Mouse (Mus musculus): ENCODE data around the gene Idh3a.
A peak's percentile ranks its signal among the peaks of the same experiment; 100 is the strongest.
"Not testable (repeated sequence)": the region's sequence is repeated elsewhere in the genome, so short reads cannot be mapped to it uniquely, and the experiment has no call there.

Gene Idh3a

DNA sequence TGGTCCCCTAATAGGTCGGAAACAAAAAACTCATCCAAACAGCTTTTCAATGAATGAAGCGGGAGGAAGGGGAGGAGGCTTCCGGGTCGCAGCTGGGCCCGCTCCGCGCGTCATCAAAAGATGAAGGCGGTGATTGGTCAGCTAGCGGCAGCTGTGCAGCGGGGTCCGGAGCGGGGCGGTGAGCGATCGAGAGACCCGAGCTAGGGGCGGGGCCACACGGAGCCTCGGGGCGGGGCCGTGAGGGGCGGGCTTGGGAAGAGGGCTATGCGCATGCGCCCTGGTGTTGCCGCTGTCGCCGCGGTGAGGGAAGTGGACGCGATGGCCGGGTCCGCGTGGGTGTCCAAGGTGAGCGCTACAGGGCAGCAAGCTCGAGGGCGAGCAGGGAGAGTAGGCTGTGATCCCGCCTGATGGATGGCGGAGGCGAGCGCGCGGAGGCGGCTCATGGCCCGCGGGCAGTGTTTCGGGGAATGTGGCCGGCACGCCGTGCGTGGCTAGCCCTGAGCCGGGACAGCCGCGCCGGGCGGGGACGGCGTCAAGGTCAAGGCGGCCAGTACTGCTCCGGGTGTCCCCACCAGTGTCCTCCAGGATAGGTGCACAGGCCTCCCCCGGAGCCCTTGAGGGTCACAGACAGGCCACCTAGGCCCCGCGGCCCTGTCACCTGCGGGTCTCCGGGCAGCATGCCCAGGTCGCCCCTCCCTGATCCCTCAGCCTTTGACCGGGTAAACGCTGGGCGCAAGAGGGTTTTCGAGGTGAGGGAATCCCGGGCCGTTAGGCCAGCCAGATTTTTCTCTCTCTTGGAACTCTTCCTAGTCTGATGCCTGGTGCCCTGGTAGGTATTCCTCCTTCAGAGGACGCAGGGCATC lies at the start of gene Idh3a:
Gene Idh3a (plus strand): TSS at position 136 of the 863 bp plus-strand sequence.
- DNase-seq (ENCODE audit: low spot score) = peak; percentile 98

DNA sequence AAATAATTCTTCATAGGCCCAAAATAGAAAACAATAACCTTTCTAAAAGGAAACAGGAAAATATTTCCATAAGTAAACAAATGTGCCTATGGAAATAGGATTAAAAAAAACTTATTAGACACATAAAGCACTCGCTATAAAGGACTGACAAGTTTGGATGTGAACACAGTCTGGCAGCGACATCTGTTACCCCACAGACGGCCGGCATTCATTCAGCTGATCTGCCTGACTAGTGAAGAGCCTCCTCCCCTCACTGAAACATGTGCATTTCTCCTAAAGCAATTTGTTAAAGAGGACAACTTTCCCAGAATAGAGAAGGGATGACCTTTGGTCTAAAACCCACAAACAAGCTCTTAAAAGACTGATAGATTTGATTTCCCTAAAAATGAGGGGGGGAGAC lies 49.1 kb upstream of the Idh3a start:
- DNase-seq (ENCODE audit: low spot score) = no peak

GRCm38 (mm10) chr9:54537480-54537879 lies 48.7 kb upstream of the Idh3a start:
- DNase-seq (ENCODE audit: low spot score) = no peak

GRCm38 (mm10) chr9:54538244-54538643 lies 47.9 kb upstream of the Idh3a start:
- DNase-seq (ENCODE audit: low spot score) = no peak

DNA sequence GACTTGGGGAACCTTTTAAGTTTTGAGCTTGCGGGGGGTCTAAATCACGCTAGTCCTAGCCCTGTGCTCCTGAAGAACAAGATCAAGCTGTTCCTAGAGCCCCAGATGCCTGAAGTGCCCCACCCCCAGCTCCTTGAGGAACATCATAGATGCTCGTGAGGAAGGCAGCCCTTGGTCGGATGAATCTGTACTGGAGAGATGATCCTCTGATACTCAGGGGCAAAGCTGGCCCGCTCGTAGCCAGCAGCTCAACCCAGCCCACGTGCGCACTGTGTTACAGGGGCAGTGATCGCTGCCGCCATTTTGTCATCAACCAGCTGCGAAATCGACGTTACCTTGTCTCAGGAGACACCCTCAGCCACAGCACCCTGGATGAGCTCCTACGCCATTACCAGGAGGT lies 47.5 kb upstream of the Idh3a start, which contains the start of gene Sh2d7:
Gene Sh2d7 (plus strand): TSS at position 301 of the 400 bp plus-strand sequence.
- DNase-seq (ENCODE audit: low spot score) = no peak

GRCm38 (mm10) chr9:54540801-54541200 lies 45.3 kb upstream of the Idh3a start:
- no peak for DNase-seq (ENCODE audit: low spot score)

GRCm38 (mm10) chr9:54544212-54544953 lies 41.8 kb upstream of the Idh3a start:
- no peak for DNase-seq (ENCODE audit: low spot score)

- DNase-seq (ENCODE audit: low spot score) = no peak
Observed at GRCm38 (mm10) chr9:54544954-54545315, 41.2 kb upstream of the Idh3a start.

DNA sequence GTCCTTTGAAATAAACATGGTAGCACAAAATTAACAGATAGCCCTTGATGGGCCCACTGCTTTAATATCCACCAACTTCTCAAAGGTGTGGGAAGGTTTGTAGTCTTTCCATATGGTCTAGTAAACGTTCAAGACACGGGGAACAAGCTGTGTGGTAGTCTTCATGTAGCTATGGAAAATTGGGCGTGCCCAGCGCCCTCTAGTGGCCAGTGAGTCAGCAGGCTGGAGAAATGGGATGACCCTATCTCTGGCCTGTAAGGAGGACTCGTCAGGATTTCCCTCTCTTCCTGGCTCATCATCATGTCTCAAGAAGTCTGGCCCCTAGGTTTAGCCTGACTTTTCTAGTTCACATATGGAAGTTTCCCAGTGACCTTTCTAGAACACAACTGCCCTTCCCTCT lies 38.6 kb upstream of the Idh3a start:
- peak; percentile 26 for DNase-seq (ENCODE audit: low spot score)

DNA sequence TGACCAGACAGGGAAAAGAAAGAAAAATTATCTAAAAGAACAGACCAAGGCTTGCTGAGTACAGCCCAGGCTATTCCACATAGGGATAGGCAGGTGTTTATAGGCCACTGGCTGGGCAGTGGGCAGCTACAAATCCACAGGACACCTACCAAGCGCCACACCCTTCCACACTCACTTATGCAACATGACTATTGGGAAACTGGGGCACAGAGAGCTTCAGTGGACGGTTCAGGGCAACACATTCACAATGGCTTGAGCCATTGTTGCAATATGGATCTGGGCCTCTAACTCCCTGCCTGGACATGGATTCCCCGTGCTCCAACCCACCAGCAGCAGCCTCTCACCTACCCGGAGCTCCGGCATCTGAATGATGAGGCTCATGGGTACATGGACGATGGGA lies 36.7 kb upstream of the Idh3a start:
- no peak for DNase-seq (ENCODE audit: low spot score)

DNA sequence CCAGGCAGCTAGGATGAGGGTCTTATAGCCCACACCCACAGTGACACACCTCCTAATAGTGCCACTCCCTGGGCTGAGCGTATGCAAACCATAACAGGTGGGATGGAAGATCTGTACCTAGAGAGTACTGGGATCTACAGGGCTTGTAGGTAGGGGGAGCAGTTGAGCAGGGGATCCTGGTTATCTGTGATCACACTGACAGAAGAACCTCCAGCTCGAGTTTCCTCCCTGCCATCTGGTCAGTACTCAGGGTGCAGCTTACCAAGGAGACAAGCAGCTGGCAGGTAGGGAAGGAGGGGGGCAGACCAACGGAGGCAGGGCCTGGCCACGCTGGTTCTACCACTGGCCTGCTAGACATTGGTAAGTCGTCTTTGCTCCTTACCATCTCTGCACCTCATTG lies 33.7 kb upstream of the Idh3a start:
- DNase-seq (ENCODE audit: low spot score) = peak; percentile 5

DNA sequence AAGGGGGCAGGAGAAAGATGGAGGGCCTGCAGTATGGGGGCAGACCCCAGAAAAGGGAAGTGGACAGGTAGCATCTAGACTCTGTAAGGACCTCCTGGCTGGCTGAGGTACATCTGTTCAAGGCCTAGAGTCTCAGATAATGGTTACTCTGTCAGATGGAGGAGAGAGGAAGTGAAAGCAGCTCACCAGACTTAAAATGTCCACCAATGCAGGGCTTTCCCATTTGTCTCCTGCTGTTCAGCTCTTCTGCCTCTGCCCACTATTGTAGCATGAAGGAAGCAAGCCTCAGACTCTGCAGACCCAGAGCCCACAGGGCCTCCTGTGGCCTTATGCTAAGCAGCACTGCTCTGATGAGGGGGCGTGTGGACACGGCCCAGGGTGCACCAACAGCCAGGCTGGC lies 31.1 kb upstream of the Idh3a start:
- no peak for DNase-seq (ENCODE audit: low spot score)

DNA sequence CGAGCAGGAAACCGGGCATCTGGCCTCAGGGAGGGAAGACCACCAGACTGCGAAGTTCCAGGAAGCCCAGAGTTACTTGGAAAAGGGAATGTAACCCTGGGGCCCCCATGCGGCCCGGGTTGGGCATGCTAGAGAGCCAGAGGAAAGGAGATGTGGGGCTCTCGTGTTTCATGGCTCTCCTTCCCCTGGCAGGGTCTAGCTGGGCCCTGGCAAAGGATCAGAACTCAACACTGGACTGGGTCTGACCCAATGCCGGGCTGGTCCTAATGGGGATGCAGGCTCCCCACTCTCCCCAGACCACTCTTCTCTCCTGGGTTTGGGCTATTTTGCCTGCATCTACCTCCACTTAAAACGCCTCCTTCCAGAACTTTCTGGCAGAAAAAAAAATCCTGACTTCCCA lies 27.4 kb upstream of the Idh3a start:
- DNase-seq (ENCODE audit: low spot score) = no peak

GRCm38 (mm10) chr9:54559771-54560471 lies 26.2 kb upstream of the Idh3a start, which contains the start of gene Cib2:
Gene Cib2 (minus strand): TSS chr9:54560218.
- DNase-seq (ENCODE audit: low spot score) = peak; percentile 90

- no peak for DNase-seq (ENCODE audit: low spot score)
Observed at GRCm38 (mm10) chr9:54560831-54561601, 25.1 kb upstream of the Idh3a start.

DNA sequence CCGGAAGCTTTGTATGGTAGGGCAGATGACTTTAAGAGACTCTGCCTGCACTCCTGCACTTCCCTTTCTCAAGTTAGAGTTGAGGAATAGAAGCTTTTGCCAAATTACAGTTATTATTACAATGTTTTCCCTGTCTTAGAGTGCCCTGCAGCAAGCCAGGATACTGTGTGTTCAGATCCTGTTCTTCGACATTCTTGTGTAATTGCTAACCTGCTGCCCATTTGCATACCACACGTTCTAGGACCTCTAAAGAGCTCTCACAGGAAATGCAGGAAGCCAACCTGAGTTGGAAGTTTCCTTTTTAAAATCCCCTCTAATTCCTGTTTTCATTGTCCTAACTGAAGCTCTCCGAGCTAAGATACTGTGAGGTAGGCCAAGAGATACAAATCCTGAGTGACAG lies 19.2 kb upstream of the Idh3a start:
- DNase-seq (ENCODE audit: low spot score) = no peak

- no peak for DNase-seq (ENCODE audit: low spot score)
Observed at GRCm38 (mm10) chr9:54568732-54569131, 17.4 kb upstream of the Idh3a start.

- no peak for DNase-seq (ENCODE audit: low spot score)
Observed at GRCm38 (mm10) chr9:54571130-54571839, 14.8 kb upstream of the Idh3a start.

DNA sequence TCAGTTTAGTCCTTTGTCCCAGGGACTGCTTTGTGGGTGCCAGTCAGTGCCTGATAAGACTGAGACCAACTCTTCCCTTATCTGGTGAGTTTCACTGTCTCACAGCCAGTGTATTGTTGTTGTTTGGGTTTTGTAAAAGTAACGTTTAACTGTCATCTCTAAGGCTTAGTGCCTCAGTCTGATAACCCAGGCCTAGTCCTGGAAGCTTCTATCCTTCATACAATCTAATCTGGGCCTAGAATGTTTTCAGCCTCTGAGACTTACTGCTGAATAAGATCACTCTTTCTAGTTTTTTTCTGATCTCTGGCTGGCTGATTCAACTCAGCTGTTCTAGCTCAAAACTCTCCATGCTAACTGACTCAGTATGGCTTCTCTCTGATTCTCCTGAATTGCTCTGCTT lies 2.4 kb upstream of the Idh3a start:
- no peak for DNase-seq (ENCODE audit: low spot score)

- not testable (repeated sequence) for DNase-seq (ENCODE audit: low spot score)
Observed at GRCm38 (mm10) chr9:54584127-54584526, 2.0 kb upstream of the Idh3a start.

DNA sequence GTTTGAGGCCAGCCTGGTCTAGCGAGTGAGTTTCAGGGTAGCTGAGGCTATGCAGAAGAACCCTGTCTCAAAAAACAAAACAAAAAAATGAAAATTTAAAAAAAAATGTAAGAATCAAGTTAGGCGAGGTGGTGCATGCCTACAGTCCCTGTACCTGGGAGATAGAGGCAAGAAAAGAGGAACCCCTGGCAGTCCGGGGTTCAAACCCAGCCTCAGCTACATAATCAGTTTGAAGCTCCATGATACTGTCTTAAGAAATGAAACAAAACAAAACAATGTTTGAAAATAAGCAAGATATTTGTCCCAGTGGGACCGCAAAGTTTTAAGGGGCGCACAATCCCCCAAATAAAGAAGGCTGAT lies 315 bp upstream of the Idh3a start:
- no peak for DNase-seq (ENCODE audit: low spot score)

All from yolk sac, embryonic 10.5 days (tissue).